Mouse (Mus musculus) forebrain, embryonic 16.5 days (tissue): ENCODE results near the gene Tlr9. TPM values are rescaled to one million over a fixed set of nuclear protein-coding genes. Genes with fewer than 3 reads are reported as not detected.
A peak's percentile ranks its signal among the peaks of the same experiment; 100 is the strongest.

ENCODE experiments used
- ATAC-seq: fragments of 200-750 bp; cut with Nextera tagmentation; 2 replicates; pipeline ENCODE4 v1.8.0; 2017; ENCODE audit warnings: mild to moderate bottlenecking, moderate library complexity
- H3K27ac ChIP-seq: fragments of 300-500 bp; sonication (generic); 2 replicates; pipeline ENCODE4 v1.5.1; 2014; ENCODE audit warnings: low read length, control low read depth
- H3K27me3 ChIP-seq: fragments of 300-500 bp; sonication (generic); replicated peaks from 2 replicates; pipeline ENCODE4 v1.6.1; 2014; ENCODE audit warnings: low read length; ENCODE audit not compliant: control insufficient read depth, insufficient read depth
- H3K36me3 ChIP-seq: fragments of 300-500 bp; sonication (generic); 2 replicates; pipeline ENCODE4 v1.6.1; 2014; ENCODE audit not compliant: control insufficient read depth, insufficient read depth
- H3K4me1 ChIP-seq: fragments of 300-500 bp; sonication (generic); replicated peaks from 2 replicates; pipeline ENCODE4 v1.6.1; 2014; ENCODE audit warnings: low read length; ENCODE audit not compliant: control insufficient read depth, insufficient read depth
- H3K4me2 ChIP-seq: fragments of 300-500 bp; sonication (generic); 2 replicates; pipeline ENCODE4 v1.6.1; 2014; ENCODE audit warnings: mild to moderate bottlenecking, low read length, control low read depth
- H3K4me3 ChIP-seq: fragments of 300-500 bp; sonication (generic); replicated peaks from 2 replicates; pipeline ENCODE4 v1.5.1; 2014; ENCODE audit warnings: mild to moderate bottlenecking, low read length, control low read depth
- H3K9ac ChIP-seq: fragments of 300-500 bp; sonication (generic); replicated peaks from 2 replicates; pipeline ENCODE4 v1.6.1; 2014; ENCODE audit warnings: low read depth, low read length, control low read depth
- H3K9me3 ChIP-seq: fragments of 300-500 bp; sonication (generic); 2 replicates; pipeline ENCODE4 v1.6.1; 2016; ENCODE audit warnings: low read length; ENCODE audit not compliant: control insufficient read depth
- WGBS: fragments of 180-500 bp; shearing (Covaris S2); extraction: QIAGEN DNeasy Blood & Tissue Kit; methylation state at CpG from one replicate; pipeline ENCODE4 v1.1.7; 2014; 5-methylcytosine and 5-hydroxymethylcytosine counted together
- polyA plus RNA-seq: library from polyadenylated mRNA; unstranded; fragments of >200 nt; fragmentation: Nextera tagmentation; extraction: Ambion mirVana; gene quantifications from 2 replicates; pipeline ENCODE4 v1.2.1, GENCODE M21; 2015

Tlr9 gene
- polyA plus RNA-seq, 1 experiment from 2014 or later, result not detected

DNA sequence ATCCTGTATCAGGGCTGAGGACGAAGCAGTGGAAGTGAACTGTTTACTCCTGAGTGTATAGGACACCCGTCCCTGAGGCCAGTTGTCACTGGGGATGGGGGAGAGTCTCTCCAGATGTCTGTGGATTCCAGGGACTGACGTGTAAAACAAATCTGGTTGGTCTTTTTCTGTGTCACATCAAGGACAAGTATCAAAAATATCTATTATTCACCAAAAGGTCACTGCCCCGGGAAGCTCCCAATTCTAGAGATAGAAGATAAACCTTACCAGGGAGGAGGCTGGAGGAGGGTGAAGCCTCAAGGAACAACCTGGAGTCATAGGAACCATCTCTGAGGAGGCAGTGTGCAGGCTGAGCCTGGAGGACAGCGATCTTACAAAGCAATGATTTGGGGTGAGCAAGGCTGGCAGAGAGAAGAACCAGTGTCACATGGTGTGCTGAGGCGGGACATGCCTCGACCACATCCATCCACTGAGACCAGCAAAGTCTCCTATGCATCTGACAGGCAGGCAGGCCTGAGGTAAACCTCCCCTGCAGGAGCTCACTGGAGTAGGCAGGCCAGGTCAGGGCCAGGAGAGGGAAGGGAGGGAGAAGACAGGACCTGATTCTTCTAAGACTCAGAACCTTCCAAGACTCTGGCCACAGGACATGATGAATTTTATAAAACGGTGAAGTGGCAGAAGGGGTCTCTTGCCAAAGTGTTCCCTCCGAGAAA is 46.8 kb downstream of the Tlr9 start:
- H3K4me1 ChIP-seq, result peaks cover 10% of the 10 kb centered on the region
- H3K27ac ChIP-seq, result 0 out of 2 replicates have a peak overlapping the region, but pooled peaks have one; percentile 10
- no peak for ATAC-seq
- no peaks in the 10 kb centered on the region for H3K9me3 ChIP-seq
- H3K4me3 ChIP-seq, result no peak overlapping the region
- no peaks in the 10 kb centered on the region for H3K36me3 ChIP-seq
- H3K27me3 ChIP-seq, result no peaks in the 10 kb centered on the region
- 66% methylated on average over 9 of the region's 9 CpGs for WGBS
- no peak overlapping the region for H3K4me2 ChIP-seq
- no peak overlapping the region for H3K9ac ChIP-seq

DNA sequence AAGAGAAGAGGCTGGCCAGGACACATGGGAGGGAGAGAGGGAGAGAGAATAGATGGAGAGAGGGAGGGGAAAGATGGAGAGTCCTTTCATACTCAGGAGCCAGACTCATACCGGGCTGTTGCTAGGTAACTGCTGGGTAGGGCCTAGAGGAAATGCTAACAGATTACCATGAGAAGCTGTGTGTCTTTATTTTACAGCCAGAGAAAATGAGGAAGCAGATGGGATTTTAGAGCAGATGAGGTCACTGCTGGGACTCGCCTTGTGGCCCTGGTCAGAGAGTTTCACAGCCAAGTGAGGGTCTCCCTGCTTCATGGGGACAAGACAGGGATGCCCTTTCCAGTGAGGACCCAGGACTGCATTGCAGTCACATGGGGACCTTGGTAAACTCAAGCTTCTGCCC is 47.5 kb downstream of the Tlr9 start:
- WGBS, result 10% methylated on average over 2 of the region's 2 CpGs
- Histone ChIP-seq H3K27ac (0 out of 2 replicates have a peak overlapping the region, but pooled peaks have one; percentile 52), H3K4me2 (no peak overlapping the region), H3K4me3 (no peak overlapping the region), H3K9ac (no peak overlapping the region), H3K4me1 (peaks cover 10% of the 10 kb centered on the region), H3K27me3 (no peaks in the 10 kb centered on the region), H3K36me3 (no peaks in the 10 kb centered on the region), H3K9me3 (no peaks in the 10 kb centered on the region)
- peak; percentile 83 for ATAC-seq

DNA sequence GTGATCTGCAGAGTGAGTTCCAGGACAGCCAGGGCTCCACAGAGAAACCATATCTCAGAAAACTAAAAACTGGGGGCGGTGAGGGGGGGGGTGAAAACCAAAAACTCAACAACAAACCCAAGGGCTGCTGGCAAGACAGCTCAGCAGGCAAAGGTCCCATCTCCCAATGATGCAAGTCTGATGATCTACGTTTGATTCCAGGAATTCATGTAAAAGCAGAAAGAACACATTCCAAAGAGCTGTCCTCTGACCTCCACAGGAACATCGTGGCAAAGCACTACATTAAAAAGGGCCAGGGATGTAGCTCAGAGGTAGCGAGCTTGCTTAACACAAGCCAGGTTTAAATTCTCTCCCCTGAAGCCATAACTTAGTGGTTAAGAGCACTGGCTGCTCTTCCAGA is 48.3 kb downstream of the Tlr9 start:
- H3K27me3 ChIP-seq, result no peaks in the 10 kb centered on the region
- no peak overlapping the region for H3K27ac ChIP-seq
- H3K4me3 ChIP-seq, result no peak overlapping the region
- H3K36me3 ChIP-seq, result no peaks in the 10 kb centered on the region
- 84% methylated on average over 4 of the region's 4 CpGs for WGBS
- no peak overlapping the region for H3K9ac ChIP-seq
- H3K9me3 ChIP-seq, result no peaks in the 10 kb centered on the region
- no peak overlapping the region for H3K4me2 ChIP-seq
- peaks cover 10% of the 10 kb centered on the region for H3K4me1 ChIP-seq
- no peak for ATAC-seq

DNA sequence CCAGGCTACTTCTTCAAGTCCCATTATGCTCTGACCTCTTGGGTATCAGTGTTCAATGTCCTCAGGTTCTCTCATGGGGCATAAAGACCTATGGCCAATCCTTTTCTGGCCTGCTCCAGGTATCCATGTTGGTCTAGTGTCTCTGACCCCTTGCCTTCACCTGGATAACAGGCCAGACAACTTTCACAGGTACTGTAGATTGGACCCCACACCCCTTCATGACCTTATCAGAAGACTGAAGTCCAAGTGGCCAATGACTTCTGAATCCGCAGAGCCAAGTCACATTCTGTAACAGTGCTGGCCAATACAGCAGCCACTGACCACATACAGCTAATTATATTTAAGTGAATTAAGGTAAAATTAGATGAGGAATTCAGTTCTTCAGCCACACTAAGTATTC is 49.9 kb downstream of the Tlr9 start:
- H3K27me3 ChIP-seq, result no peaks in the 10 kb centered on the region
- WGBS, result 97% methylated on average over 1 of the region's 1 CpGs
- no peak overlapping the region for H3K4me3 ChIP-seq
- no peak overlapping the region for H3K9ac ChIP-seq
- H3K36me3 ChIP-seq, result no peaks in the 10 kb centered on the region
- H3K9me3 ChIP-seq, result no peaks in the 10 kb centered on the region
- H3K27ac ChIP-seq, result no peak overlapping the region
- no peak overlapping the region for H3K4me2 ChIP-seq
- peaks cover 10% of the 10 kb centered on the region for H3K4me1 ChIP-seq
- ATAC-seq, result no peak

DNA sequence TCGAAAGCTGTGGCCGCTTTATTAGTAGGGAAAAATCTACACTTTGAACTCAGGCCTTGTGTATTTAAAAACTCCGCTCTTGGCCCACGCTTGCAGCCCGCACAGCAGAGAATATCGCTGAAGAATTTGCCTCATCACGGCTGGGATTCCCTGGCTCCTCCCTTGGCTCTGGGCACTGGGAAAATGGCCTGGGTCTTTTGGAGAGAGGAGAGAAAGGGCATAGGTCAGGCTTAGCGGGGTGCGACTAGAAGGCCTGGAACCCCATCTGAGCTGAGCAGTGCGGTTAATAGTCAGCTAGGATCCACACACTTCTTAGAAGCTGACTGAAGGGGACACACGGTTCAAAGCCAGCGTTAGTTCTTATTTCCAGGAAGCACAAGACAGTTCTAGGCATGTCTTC is 50.9 kb downstream of the Tlr9 start:
- 91% methylated on average over 12 of the region's 12 CpGs for WGBS
- H3K4me3 ChIP-seq, result no peak overlapping the region

DNA sequence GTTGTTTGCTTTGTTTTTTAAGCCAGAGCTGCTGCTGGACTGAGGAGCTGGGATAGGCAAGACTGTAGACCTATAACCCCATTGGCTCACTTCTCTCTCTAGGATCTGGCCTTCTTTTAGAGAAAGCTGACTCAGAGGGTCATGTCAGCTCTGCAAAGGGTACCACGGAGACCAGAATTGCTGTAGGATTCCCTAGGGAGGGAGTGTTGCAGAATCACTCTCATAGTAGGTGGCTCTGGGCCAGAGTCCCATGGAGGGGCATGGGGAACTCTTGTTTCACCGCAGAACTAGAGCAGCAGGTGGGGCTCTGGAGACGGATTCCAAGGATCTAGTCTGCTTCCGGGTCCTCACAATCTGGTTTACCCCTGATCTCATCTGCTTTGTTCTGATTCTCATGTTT is 51.4 kb downstream of the Tlr9 start:
- Histone ChIP-seq H3K4me1 (peaks cover 10% of the 10 kb centered on the region), H3K4me3 (no peak overlapping the region), H3K27me3 (no peaks in the 10 kb centered on the region), H3K27ac (no peak overlapping the region), H3K9ac (no peak overlapping the region), H3K9me3 (no peaks in the 10 kb centered on the region), H3K36me3 (no peaks in the 10 kb centered on the region), H3K4me2 (no peak overlapping the region)
- WGBS, result 64% methylated on average over 4 of the region's 4 CpGs
- no peak for ATAC-seq

More for the DNA sequence above, 50.9 kb downstream of the Tlr9 start:
- Histone ChIP-seq H3K4me2 (no peak overlapping the region), H3K27me3 (no peaks in the 10 kb centered on the region), H3K27ac (no peak overlapping the region), H3K36me3 (no peaks in the 10 kb centered on the region), H3K9ac (no peak overlapping the region), H3K4me1 (peaks cover 10% of the 10 kb centered on the region), H3K9me3 (no peaks in the 10 kb centered on the region)
- no peak for ATAC-seq

DNA sequence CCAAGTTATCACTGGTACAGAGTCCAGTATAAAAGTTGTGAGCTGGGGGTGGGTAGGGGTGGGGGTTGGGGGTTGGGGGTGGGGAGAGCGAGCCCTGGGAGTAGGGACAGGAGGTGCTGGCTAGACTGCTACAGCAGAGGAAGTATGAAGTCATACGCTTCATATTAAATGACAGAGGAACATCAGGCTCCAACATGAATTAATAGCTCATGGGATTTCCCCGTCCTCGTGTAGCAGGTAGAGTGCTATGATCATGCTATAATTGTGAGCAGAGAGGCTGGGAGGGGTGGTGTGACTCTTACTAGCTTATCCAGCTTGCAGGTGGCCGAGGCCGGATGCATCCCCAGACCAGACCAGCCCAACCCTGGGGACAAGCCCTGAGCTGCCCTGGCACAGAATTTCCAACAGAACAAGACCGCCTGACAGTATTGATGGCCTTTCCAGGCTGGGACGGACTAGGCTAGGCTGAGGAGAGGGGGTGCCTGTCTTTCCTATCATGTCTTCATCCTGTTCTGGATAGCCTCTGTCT is 52.3 kb downstream of the Tlr9 start:
- H3K9me3 ChIP-seq, result no peaks in the 10 kb centered on the region
- no peak for ATAC-seq
- no peaks in the 10 kb centered on the region for H3K36me3 ChIP-seq
- no peak overlapping the region for H3K27ac ChIP-seq
- H3K4me3 ChIP-seq, result no peak overlapping the region
- H3K27me3 ChIP-seq, result no peaks in the 10 kb centered on the region
- no peak overlapping the region for H3K4me2 ChIP-seq
- no peak overlapping the region for H3K9ac ChIP-seq
- H3K4me1 ChIP-seq, result peaks cover 6% of the 10 kb centered on the region
- WGBS, result 90% methylated on average over 8 of the region's 8 CpGs

DNA sequence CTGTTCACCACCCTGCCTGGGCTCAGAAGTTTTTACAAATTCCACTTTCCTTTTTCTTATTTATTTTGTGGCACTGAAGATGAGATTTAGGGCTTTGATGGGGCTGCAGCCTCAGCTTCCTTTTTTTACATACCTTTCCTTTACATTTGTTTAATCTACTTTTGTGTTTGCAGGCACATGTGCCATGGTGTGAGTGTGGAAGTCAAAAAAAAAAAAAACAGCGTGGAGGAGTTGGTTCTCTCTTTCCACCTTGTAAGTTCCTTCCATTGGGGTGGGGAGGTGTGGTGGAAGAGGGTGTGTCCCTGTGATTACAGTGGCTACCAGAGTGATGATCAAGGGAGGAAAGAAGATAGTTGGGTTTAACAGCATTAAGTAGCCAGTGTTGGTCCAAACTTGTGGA is 53.4 kb downstream of the Tlr9 start:
- no peak overlapping the region for H3K27ac ChIP-seq
- WGBS, result 84% methylated on average over 1 of the region's 1 CpGs
- no peak overlapping the region for H3K9ac ChIP-seq
- no peak overlapping the region for H3K4me3 ChIP-seq
- H3K27me3 ChIP-seq, result no peaks in the 10 kb centered on the region
- no peak overlapping the region for H3K4me2 ChIP-seq
- no peaks in the 10 kb centered on the region for H3K36me3 ChIP-seq
- peaks cover 5% of the 10 kb centered on the region for H3K4me1 ChIP-seq
- ATAC-seq, result no peak
- H3K9me3 ChIP-seq, result no peaks in the 10 kb centered on the region
